Mouse (Mus musculus) CH12.LX (cell line): ENCODE data around the gene Rnaseh2c.

Experiments used
- CTCF ChIP-seq, 2 experiments: IDR thresholded peaks in 1 of 2; conservative IDR thresholded peaks in 1 of 2; 2 replicates each; pipeline ENCODE4 v1.5.1; 2011 to 2012; ENCODE audit warnings: low read depth in 2 of 2, low read length in 2 of 2, improper control_type of control experiment in 1 of 2, inconsistent platforms in 1 of 2, mild to moderate bottlenecking in 1 of 2, moderate library complexity in 1 of 2
- ELF1 ChIP-seq: IDR thresholded peaks from 2 replicates; pipeline ENCODE4 v1.6.1; 2014; ENCODE audit warnings: low read depth, mild to moderate bottlenecking, inconsistent platforms, low read length, improper control_type of control experiment
- EP300 ChIP-seq: IDR thresholded peaks from 2 replicates; pipeline ENCODE4 v1.6.1; 2011; ENCODE audit warnings: low read length, improper control_type of control experiment
- ETS1 ChIP-seq: conservative IDR thresholded peaks from 2 replicates; pipeline ENCODE4 v1.6.1; 2012; ENCODE audit warnings: low read depth, mild to moderate bottlenecking, inconsistent platforms, low read length, improper control_type of control experiment, moderate library complexity
- HCFC1 ChIP-seq: IDR thresholded peaks from 2 replicates; pipeline ENCODE4 v1.6.1; 2012; ENCODE audit warnings: low read depth, mild to moderate bottlenecking, inconsistent platforms, low read length, improper control_type of control experiment
- KAT2A ChIP-seq: IDR thresholded peaks from 2 replicates; pipeline ENCODE4 v1.6.1; 2012; ENCODE audit warnings: low read length, improper control_type of control experiment, inconsistent platforms; ENCODE audit not compliant: insufficient replicate concordance
- MAFK ChIP-seq: IDR thresholded peaks from 2 replicates; pipeline ENCODE4 v1.6.1; 2011; ENCODE audit warnings: low read length, improper control_type of control experiment; ENCODE audit not compliant: insufficient replicate concordance
- MEF2A ChIP-seq: IDR thresholded peaks from 2 replicates; pipeline ENCODE4 v1.6.1; 2014; ENCODE audit warnings: low read depth, mild to moderate bottlenecking, inconsistent platforms, low read length, improper control_type of control experiment, borderline replicate concordance
- MYC ChIP-seq: IDR thresholded peaks from 2 replicates; pipeline ENCODE4 v1.6.1; 2011; ENCODE audit warnings: low read depth, mild to moderate bottlenecking, improper control_type of control experiment, low read length
- NELFE ChIP-seq: IDR thresholded peaks from 2 replicates; pipeline ENCODE4 v1.6.1; 2011; ENCODE audit warnings: low read depth, low read length, improper control_type of control experiment
- POLR2A ChIP-seq: IDR thresholded peaks from 2 replicates; pipeline ENCODE4 v1.6.1; 2011; ENCODE audit warnings: low read depth, mild to moderate bottlenecking, improper control_type of control experiment, low read length
- POLR2AphosphoS2 ChIP-seq: IDR thresholded peaks from 2 replicates; pipeline ENCODE4 v1.6.1; 2011; ENCODE audit warnings: low read depth, low read length, improper control_type of control experiment
- ZNF384 ChIP-seq: IDR thresholded peaks from 2 replicates; pipeline ENCODE4 v1.6.1; 2012; ENCODE audit warnings: low read depth, low read length, improper control_type of control experiment, inconsistent platforms

GRCm38 (mm10) chr19:5649298-5649741, 47.6 kb downstream of the Rnaseh2c start:
- TF ChIP-seq ELF1 (no peak), HCFC1 (no peak), POLR2A (no peak), CTCF (conservative IDR thresholded peaks at IDR 0.05 in 1 of 2, IDR thresholded peaks at IDR 0.05 in 1 of 2; ENCODE audit: low read depth in 2 of 2, low read length in 2 of 2) (no peak), MAFK (no peak), EP300 (no peak), POLR2AphosphoS2 (no peak), MEF2A (no peak), MYC (no peak), NELFE (no peak), KAT2A (no peak), ZNF384 (no peak), ETS1 (no peak)
